Mouse (Mus musculus) brain, embryonic 14.5 days (tissue): ENCODE data around the gene S100a16.

Experiments used
- CTCF ChIP-seq: fragments of 200-500 bp; IDR thresholded peaks from 2 replicates; pipeline ENCODE4 v1.5.1; 2012; ENCODE audit warnings: inconsistent platforms, mild to moderate bottlenecking, moderate library complexity, borderline replicate concordance; ENCODE audit not compliant: insufficient read depth, insufficient read length; ENCODE audit errors: extremely low read depth
- POLR2A ChIP-seq: fragments of 200-500 bp; IDR thresholded peaks from 2 replicates; pipeline ENCODE4 v1.6.1; 2012; ENCODE audit warnings: mild to moderate bottlenecking, inconsistent platforms, borderline replicate concordance; ENCODE audit not compliant: poor library complexity, insufficient read depth, insufficient read length, severe bottlenecking; ENCODE audit errors: extremely low read depth

GRCm38 (mm10) chr3:90587361-90588101 is 50.5 kb downstream of the S100a16 start:
- TF ChIP-seq POLR2A = no peak
- no peak for TF ChIP-seq CTCF
